Mouse (Mus musculus): ENCODE data around the gene Ipo4.
A peak's percentile ranks its signal among the peaks of the same experiment; 100 is the strongest.

Ipo4 gene

DNA sequence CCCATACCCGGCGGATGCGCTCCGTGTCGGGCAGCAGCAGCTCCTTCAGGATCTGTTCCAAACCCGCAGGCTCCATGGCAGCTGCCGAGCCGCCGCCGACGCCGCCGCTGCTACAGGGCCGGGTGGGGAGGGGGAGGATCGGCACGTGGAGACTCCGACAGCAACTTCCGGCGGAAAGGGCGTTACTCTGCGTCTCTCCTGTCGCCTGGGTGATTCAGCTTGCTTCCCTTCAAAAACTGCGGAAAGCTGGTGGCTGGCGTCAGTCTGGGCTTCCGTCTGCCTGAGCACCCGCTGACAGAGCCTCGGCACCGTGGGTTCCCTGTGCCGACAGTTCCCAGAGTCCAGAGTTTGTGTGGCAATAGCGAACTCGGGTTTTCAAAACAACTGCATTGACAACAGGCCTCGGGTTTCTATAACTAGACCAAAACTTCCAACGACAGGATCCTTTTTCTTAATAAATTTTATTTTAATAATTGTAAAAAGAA, at the start of gene Ipo4:
Gene Ipo4, minus strand, starts transcription at position 435 of the 485 bp plus-strand sequence.
- DNase-seq (ENCODE audit: low spot score): peak; percentile 60

DNA sequence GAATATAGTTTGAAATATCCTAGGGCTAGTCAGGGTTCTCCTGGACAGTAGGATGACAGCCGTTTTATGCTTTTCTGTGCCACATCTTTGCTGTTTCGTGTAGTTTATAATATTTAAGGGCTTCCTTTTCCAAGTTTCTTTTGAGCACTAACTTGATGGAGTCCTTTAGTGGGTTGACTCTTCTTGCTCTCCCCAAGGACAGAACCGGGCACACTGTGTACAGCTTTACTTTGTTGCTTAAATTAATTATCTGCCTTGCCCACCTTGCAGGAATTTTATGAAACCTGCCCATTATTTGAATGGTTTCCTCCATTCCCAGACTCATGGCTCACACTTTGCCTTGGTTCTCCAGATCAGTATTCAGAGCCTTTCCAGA, 46.3 kb upstream of the Ipo4 start:
- no peak for DNase-seq (ENCODE audit: low spot score)

DNA sequence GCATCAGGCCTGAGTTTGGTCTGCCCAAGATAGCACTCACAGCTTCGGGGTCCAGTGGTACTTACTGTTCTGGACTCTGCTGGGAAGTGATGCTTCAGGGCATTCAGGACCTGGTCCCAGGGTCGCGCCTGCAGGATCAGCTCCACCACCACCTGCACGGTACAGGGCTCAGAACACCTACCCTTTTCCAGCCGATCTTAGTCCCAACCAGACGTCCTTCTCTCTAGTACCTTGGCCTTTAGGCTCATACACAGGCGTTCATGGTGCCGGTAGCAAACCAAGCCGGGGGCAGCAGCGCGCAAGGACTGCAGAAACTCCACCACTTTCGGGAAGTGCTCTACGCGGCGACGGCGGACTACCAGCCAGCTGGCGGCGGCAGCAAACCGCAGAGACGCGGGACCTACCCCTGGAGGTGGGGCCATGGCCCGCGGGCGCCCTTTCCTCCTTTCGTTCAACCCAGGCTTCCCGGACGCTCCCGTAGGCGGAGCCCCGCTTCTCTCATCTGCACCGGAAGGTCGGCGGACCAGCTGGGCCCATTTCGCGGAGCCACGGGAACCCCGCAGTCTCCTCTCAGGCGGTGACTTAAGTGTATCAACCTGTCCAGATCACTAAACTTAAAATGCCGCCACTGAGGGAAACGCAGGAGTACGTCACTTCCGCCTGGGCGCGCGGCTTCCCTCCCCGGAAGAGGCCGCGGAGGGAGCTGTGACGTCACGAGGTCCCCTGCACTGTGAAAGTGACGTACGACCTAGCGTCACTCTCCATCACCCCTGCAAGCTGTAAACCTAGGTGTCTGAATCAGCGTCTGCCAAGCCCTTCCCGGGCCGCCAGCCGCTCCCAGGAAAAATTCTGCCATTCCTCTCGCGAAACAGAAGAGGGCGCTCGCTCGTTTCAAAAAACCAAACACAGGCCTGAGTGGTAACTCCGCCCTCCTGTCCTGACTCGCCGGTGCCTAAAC, 45.7 kb upstream of the Ipo4 start, which contains the start of gene Tinf2:
Gene Tinf2, minus strand, starts transcription at position 661 of the 958 bp plus-strand sequence.
- peak; percentile 93 for DNase-seq (ENCODE audit: low spot score)

DNA sequence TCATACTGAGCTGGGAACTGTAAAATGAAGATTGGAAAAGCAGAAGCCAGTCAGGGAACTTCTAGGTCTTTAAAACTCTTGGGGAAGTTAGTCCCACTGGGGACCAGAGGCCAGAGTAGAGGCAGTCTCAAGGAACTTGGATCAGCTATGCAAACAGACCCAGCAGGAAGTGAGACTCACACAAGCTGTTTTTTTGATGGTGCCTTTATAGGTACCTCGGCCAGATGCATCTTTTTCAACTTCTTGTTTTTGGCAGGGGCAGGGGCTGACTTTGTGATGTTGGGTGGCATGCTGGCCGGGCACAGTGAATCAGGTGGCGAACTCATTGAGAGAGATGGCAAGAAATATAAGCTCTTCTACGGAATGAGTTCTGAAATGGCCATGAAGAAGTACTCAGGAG, 41.9 kb upstream of the Ipo4 start:
- DNase-seq (ENCODE audit: low spot score): no peak

DNA sequence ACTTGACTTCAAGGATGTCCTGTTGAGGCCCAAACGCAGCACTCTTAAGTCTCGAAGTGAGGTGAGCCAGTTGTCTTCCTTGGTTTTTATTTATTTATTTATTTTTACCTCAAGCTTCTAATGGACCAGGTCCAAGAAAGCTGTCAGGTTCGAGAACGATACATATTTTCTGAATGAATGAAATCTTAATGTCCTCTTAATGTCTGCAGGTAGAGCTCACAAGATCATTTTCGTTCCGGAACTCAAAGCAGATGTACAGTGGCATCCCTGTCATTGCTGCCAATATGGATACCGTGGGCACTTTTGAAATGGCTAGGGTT, 36.9 kb upstream of the Ipo4 start:
- no peak for DNase-seq (ENCODE audit: low spot score)

DNA sequence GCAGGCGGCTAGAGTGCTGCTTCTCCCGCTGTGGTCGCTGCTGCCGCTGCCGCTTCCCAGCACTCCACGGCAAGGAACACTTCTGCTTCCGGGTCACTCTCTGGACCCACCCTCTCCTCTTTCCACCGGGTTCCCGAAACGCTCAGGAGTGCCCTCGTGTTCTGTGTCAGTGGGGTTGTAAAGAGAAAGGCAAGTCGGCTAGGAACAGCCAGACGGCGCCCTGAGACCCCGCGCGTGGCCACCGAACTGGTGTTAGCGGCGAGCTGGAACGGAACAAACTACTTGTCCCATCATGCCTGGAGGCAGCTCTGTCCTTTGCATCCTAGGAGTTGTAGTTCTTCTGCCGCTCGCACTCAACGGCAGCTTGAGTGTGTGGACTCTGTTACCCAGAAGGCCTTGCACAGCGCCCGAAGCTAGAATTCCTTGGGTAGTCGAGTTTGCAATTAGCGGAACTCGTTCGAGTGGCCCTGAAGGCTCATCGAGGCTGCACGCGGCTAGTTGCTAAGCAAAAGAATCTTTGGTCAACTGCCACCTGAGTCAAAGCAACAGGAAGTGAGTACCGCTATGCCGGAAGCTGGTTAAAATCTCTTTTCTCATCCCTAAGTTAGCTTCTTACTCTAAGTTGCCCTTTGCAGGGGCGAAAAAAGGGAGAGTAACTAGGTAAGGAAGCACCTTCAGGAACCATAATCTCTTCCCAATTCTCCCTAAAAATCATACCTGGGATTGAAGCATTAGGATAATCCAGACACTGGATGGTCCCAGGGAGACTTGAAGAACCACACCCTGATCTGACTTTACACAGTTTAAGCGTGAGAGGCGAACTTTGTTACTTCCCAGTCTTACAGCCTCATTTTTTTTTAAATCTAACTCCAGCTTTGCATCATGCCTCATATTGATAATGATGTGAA, 36.3 kb upstream of the Ipo4 start, which contains the start of the genes Gmpr2 and Nedd8:
Gene Gmpr2, plus strand, starts transcription at position 109 of the 908 bp plus-strand sequence.
Gene Nedd8, minus strand, starts transcription at position 292 of the 908 bp plus-strand sequence.
- DNase-seq (ENCODE audit: low spot score): peak; percentile 85

DNA sequence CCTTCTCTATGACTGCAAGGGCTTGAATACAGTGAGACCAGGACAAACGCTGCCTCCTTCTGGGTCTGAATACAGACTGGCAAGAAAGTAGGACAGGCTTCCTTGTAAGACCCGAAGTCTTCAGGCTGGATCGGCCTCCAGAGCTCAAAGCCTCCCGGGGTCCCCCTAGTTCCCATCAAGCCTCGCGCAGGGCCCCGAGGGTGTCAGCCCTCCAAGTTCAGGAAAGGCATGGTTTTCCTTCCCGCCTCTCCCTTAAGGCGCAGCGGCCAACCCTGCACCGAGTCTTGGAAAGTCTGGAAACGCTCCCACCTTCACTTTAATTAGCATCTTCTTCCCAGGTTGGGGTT, 35.7 kb upstream of the Ipo4 start:
- DNase-seq (ENCODE audit: low spot score): no peak

DNA sequence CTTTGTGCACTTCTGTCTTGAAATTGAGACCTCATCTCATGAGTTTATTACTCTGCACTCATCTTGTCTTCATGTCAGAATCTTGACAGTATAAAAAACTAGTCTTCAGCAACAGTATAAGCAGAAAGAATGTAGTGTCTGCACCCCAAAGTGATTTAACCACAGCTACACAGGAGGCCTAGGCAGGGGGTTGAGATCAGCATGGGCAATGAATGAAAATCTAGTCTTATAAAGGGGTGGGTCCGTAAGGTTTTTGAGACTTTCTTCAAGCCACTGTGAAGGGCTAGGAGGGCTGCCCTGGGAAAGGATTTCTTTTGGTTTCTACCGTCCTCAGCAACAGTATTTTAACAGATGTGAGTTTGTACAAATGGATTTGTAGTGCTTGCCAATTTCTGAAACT, 24.9 kb upstream of the Ipo4 start:
- no peak for DNase-seq (ENCODE audit: low spot score)

DNA sequence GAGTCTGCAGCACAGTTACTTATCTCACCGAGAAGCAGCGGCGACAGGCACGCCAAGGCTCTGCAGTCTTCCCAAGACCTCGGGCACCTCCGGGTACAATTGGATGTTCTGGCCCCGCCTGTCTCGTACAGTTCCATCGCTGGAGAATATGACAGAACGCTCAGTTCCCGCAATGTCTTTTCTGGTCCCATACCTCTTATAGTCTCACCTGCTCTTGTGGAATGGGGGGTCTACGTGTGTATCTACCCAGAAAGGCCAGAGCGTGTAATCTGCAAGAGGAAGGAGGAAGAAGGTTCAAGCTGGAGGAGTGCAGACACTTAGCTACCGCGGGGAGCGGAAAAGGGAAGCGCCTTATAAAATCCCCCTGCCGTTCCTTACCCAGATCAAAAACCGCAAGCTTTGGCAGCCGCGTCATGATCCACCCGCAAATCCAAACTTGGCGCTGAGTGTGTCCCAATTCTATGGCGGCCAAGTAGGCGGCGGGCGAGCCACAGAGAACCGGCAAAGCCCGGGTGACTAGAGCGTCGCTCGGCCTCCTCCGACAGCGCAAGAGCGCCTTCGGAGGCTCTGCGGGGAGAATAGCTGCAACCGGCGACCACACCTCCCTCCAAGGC, 24.3 kb upstream of the Ipo4 start, which contains the start of gene Mdp1:
Gene Mdp1, minus strand, starts transcription at position 549 of the 614 bp plus-strand sequence.
- DNase-seq (ENCODE audit: low spot score): peak; percentile 71

DNA sequence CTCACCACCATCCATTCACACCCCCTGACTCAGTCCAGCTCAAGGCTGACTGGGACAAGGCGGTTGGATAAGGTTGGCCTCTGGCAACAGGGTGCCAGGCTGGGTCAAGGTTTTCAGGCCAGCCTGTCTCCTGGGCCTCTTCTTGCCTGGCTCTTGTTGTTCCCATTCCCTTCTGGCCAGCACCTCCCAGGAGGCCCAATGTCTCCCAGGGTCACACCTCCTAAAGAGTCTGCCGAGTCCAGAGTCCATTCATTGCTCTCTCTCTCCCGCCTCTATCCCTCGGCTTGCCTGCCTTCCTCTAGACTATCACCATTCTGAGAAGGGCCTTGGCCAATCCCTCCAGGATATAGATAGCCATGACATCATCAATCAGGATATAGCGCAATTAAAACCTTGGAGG, 22.3 kb upstream of the Ipo4 start:
- no peak for DNase-seq (ENCODE audit: low spot score)

DNA sequence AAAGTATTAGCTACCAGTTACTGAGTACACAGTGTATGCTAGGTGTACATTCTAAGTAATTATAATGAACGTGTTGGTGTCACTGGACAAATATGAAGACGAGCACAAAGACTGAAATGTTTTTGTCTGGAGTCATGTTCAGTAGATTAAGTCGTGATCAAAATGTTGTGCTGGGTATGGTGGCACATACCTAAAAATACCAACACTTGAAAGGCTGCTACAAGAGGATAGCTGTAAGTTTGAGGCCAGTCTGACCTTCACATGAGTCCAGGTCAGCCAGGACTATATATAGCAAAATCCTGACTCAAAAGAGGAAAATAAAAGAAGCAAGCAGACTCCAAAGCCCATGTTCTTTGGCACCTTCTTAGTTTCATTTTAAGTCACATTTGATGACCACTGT, 21.2 kb upstream of the Ipo4 start:
- no peak for DNase-seq (ENCODE audit: low spot score)

DNA sequence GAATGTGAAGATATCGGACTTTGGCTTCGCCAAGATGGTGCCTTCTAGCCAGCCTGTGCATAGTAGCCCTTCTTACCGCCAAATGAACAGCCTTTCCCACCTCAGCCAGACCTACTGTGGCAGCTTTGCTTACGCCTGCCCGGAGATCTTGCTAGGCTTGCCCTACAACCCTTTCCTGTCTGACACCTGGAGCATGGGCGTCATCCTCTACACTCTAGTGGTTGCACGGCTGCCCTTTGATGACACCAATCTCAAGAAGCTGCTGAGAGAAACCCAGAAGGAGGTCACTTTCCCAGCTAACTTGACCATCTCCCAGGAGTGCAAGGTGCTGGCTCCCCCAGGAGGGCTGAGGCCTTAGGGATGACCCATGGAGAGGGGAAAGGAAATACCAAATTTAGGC, 15.8 kb upstream of the Ipo4 start:
- no peak for DNase-seq (ENCODE audit: low spot score)

DNA sequence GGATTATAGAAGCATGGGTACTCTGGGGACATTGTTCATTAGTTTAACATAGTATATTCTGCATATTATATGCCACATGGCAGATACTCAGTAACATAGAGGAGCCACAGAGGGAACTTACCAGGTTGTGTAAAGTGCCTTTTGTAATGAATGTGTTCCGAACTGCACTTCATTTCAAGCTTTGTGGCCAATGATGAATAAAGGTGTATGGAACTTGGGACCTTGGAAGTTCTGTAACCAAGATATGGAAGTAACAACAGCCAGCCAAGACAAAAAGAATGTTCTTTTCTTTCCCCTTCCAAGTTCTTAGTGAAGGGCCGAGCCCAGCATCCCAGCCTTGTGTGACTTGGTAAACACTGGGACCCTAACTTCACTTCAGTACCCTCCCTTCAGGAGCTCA, 14.1 kb upstream of the Ipo4 start, which contains the start of gene Tssk4:
Gene Tssk4, plus strand, starts transcription at position 301 of the 400 bp plus-strand sequence.
- no peak for DNase-seq (ENCODE audit: low spot score)

DNA sequence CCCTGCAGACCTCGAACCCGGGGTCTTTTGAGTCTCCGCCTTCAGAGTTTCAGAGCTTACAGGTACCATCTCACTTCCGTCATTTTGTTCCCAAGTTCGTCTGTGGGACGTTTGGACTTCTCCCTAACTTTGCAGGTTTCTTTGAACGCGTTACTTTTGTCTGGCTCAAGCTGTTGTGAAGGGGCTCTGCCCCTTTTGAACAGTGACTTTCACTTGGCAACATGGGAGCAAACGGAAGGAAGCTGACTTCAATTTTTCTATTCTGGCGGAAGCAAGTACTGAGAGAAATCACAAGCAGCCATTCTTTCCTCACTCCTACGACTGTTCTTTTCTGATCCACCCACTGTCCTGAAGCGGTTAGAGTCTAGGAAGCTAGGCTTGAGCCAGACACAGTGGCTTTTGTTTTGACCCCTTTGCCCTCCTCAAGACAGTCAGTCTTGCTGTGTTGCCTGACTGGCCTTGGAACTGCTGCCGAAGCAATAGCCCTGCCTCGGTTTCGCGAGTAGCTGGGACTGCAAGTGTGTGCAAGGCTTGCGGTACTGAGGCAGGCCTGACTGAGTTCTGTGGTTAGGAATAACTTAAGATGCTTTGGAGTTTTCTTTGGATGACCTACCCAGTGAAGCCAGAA, 8.6 kb upstream of the Ipo4 start:
- no peak for DNase-seq (ENCODE audit: low spot score)

DNA sequence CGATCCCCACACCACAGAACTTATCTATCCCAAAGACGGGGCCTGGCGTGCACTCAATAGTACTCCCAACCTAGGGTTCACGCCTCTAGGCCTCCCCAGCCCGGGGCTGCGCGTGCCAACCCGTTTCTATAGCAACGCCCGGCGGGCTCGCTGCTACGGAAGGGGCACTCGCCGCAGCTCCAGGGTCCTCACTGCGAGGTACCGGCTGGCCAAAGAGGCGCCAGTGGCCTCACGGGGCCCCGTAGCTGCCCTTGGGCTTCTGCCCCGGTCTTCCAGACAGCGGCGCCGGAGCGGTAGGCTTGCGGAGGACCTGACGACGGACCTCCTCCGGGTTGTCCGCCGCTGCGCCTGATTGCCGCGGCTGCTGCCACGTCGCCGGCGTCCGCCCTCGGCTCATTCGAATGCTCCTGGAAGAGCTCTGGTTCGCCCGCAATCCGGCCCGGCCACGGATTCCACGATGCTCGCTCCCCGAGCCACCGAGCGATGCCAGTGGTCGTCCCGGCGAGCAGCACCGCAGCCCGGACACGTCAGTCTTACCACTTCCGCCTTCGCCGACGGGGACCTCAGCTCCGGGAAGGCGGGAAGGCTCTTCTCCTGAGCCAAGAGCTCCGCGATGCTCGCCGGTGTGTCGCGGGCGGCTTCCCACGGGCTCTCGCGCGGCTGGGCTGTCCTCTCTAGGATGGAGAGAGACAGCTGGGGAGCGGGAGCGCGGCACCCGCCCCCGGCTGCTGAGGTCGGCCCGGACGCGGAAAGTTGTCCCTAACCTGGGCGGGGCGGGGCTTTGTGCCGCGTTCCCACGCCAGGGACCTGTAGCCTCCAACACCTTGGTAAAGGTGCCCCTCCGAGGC, 7.5 kb upstream of the Ipo4 start, which contains the start of gene Tm9sf1:
Gene Tm9sf1, minus strand, starts transcription at position 747 of the 848 bp plus-strand sequence.
- peak; percentile 88 for DNase-seq (ENCODE audit: low spot score)

DNA sequence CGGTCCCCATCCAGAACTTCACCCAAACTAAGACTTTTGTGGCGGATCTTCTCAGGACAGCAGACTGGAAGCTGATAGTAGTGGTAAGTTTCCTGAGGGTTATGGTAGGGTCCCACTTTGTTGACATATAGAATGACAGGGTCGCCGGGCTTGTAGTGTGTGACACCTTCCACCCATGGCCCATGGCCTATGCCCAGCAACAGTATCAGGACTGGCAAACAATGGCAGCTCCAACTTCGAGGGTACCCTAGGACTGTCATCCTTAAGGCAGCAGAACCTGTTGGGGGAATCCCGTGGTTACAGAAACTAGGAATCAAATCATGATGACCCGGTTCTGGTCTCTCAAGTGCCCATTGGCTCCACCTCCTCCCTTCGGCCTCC, 6.9 kb upstream of the Ipo4 start:
- DNase-seq (ENCODE audit: low spot score): no peak

DNA sequence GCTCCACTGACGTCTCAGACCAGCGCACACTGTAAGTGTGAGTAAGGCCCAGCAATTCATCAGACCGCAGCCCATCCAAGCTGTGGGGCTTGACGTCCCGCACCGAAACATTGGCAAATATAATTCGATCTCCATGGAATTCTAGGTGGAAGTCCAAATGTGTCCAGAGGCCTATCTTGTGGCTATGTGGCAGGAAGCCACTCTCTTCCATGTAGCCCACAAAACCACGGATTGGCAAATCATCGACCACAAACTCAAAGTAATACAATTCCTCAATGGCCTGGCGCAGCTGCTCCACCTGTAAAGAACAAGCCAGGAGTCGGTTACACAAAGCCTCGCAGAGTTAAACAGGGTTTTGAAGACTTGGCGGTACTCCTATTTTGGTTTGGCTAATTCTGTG, 5.5 kb upstream of the Ipo4 start:
- DNase-seq (ENCODE audit: low spot score): no peak

DNA sequence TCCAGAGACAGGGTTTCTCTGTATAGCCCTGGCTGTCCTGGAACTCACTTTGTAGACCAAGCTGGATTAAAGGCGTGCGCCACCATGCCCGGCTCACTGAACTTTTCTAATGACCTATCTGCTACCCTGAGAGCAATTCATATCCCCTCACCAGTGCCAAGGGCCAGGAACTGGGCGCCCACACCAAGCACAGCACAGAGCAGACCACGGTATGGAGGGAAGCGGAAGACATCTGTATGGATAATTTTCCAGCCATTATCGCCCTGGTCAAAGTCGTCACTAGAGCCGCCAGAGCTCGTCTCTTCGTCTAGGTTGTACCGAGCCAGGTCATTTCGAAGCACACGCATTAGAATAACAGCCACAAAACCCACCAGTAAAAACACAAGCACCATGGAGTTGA, 5.1 kb upstream of the Ipo4 start:
- no peak for DNase-seq (ENCODE audit: low spot score)

DNA sequence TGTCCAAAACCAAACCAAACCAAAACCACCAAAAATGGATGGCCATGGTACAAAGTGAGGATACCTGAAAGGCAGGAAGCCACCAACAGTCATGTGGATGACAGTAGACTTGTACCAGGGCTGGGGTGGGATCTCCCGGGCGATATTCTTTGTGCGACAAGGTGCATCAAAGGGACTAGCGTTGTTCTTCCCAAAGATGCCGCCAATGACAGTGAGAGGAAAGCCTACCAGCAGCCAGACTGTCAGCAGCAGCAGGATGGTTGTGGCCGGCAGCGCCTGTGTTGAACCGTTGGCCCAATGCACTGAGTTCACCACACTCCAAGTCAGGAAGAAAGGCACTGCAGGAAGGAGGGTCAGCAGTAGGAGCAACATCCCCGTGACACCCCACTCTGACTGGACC, 2.0 kb upstream of the Ipo4 start, which contains the start of gene Gm49378:
Gene Gm49378, minus strand, starts transcription at position 101 of the 400 bp plus-strand sequence.
- DNase-seq (ENCODE audit: low spot score): no peak

DNA sequence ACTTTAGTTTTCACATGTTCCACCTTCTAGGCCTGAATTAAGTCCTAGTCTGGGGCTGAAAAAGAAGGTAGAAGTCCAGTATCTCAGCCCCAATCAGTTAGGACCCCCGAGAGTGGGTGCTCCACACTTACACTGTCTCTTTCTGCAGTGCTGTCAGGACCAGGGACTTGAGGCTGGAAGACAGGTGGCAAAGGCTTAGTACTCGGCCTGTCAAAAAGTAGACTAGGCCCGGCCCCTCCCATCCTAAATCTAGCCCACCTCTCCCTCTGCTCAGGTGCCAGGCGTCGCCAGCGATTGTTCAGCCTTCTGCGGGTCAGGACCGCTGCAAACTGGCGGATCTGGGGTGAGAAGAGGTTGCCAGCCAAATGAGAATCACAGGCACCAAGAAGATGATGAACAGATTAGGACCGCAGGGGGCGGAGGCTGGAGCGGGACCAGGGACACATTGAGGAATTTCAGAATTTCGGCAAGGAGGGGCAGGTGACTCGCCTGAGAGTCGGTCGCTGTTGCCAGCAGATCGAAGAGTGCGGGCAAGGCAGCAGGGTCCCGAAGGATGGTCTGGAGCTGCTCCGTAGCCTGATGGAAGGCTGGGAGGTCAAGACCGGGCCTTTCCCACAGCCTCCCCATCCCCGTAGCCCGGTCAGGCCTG, 759 bp downstream of the Ipo4 start:
- no peak for DNase-seq (ENCODE audit: low spot score)

Measured in spleen, adult 12 weeks (tissue).